Mouse (Mus musculus) kidney, postnatal 0 days (tissue): ENCODE results near the gene Zc3h13. TPM values are rescaled to one million over a fixed set of nuclear protein-coding genes. Genes with fewer than 3 reads are reported as not detected.
A peak's percentile ranks its signal among the peaks of the same experiment; 100 is the strongest.

Experiments
- ATAC-seq: fragments of 200-750 bp; cut with Nextera tagmentation; replicated peaks from 2 replicates; pipeline ENCODE4 v1.8.0; 2017; ENCODE audit warnings: low read depth, moderate number of reproducible peaks, moderate TSS enrichment, moderate library complexity; ENCODE audit not compliant: low FRiP score
- DNase-seq: peaks from one replicate; pipeline ENCODE4 v3.0.0-alpha.2; 2016; ENCODE audit warnings: low spot score
- H3K27ac ChIP-seq: fragments of 300-500 bp; sonication (generic); 2 replicates; pipeline ENCODE4 v1.5.1; 2014; ENCODE audit warnings: mild to moderate bottlenecking
- H3K27me3 ChIP-seq: fragments of 300-500 bp; sonication (generic); 2 replicates; pipeline ENCODE4 v1.6.1; 2014; ENCODE audit warnings: low read length, mixed read lengths; ENCODE audit not compliant: insufficient read depth
- H3K36me3 ChIP-seq: fragments of 300-500 bp; sonication (generic); 2 replicates; pipeline ENCODE4 v1.6.1; 2014; ENCODE audit warnings: low read length, mixed read lengths; ENCODE audit not compliant: insufficient read depth
- H3K4me1 ChIP-seq: fragments of 300-500 bp; sonication (generic); replicated peaks from 2 replicates; pipeline ENCODE4 v1.6.1; 2014; ENCODE audit warnings: antibody characterized with exemption, low read length, mixed read lengths; ENCODE audit not compliant: insufficient read depth
- H3K4me2 ChIP-seq: fragments of 300-500 bp; sonication (generic); 2 replicates; pipeline ENCODE4 v1.6.1; 2014; ENCODE audit warnings: mild to moderate bottlenecking, low read length, moderate library complexity, mixed read lengths
- H3K4me3 ChIP-seq: fragments of 300-500 bp; sonication (generic); replicated peaks from 2 replicates; pipeline ENCODE4 v1.5.1; 2014; ENCODE audit warnings: low read depth, low read length
- H3K9ac ChIP-seq: fragments of 300-500 bp; sonication (generic); 2 replicates; pipeline ENCODE4 v1.6.1; 2014; ENCODE audit warnings: low read depth, low read length
- H3K9me3 ChIP-seq: fragments of 300-500 bp; sonication (generic); replicated peaks from 2 replicates; pipeline ENCODE4 v1.6.1; 2016; ENCODE audit warnings: low read length, inconsistent platforms, mixed read lengths
- CTCF ChIP-seq: IDR thresholded peaks from 2 replicates; pipeline ENCODE4 v1.5.1; 2016; ENCODE audit warnings: antibody characterized with exemption, low read depth, mild to moderate bottlenecking, moderate library complexity
- WGBS: fragments of 180-500 bp; shearing (Covaris S2); extraction: QIAGEN DNeasy Blood & Tissue Kit; methylation state at CpG from one replicate; pipeline ENCODE4 v1.1.7; 2014; 5-methylcytosine and 5-hydroxymethylcytosine counted together
- microRNA-seq: library from miRNA; unstranded; fragments of <30 nt; microRNA quantifications from one replicate; pipeline ENCODE4, GENCODE M21; 2016
- polyA plus RNA-seq: library from polyadenylated mRNA; unstranded; fragments of >200 nt; fragmentation: Nextera tagmentation; extraction: Ambion mirVana; gene quantifications from 2 replicates; pipeline ENCODE4 v1.2.1, GENCODE M21; 2015

Zc3h13 gene
- polyA plus RNA-seq, 1 experiment from 2014 or later = 28.0 TPM

- H3K9ac ChIP-seq = no peak overlapping the region
- no peak overlapping the region for H3K4me3 ChIP-seq
- no peak overlapping the region for H3K4me2 ChIP-seq
- H3K27ac ChIP-seq = no peak overlapping the region
- no peaks in the 10 kb centered on the region for H3K9me3 ChIP-seq
- WGBS = 38% methylated on average over 3 of the region's 3 CpGs
- no peak for ATAC-seq
- no peaks in the 10 kb centered on the region for H3K27me3 ChIP-seq
- TF ChIP-seq CTCF = no peak
- H3K4me1 ChIP-seq = no peaks in the 10 kb centered on the region
- no peaks in the 10 kb centered on the region for H3K36me3 ChIP-seq
- no peak for DNase-seq
Measured at GRCm38 (mm10) chr14:75367503-75367902, 83.3 kb downstream of the Zc3h13 start.

GRCm38 (mm10) chr14:75369880-75370279 is 85.7 kb downstream of the Zc3h13 start:
- H3K36me3 ChIP-seq = no peaks in the 10 kb centered on the region
- TF ChIP-seq CTCF = no peak
- H3K9ac ChIP-seq = no peak overlapping the region
- no peak overlapping the region for H3K27ac ChIP-seq
- H3K4me1 ChIP-seq = no peaks in the 10 kb centered on the region
- H3K27me3 ChIP-seq = no peaks in the 10 kb centered on the region
- H3K4me2 ChIP-seq = no peak overlapping the region
- no peak for DNase-seq
- ATAC-seq = no peak
- WGBS = 74% methylated on average over 5 of the region's 5 CpGs
- H3K9me3 ChIP-seq = no peaks in the 10 kb centered on the region
- H3K4me3 ChIP-seq = no peak overlapping the region

- no peak overlapping the region for H3K27ac ChIP-seq
- no peak overlapping the region for H3K9ac ChIP-seq
- H3K4me2 ChIP-seq = no peak overlapping the region
- H3K36me3 ChIP-seq = no peaks in the 10 kb centered on the region
- H3K27me3 ChIP-seq = no peaks in the 10 kb centered on the region
- DNase-seq (no peak), ATAC-seq (no peak)
- TF ChIP-seq CTCF = no peak
- WGBS = 73% methylated on average over 11 of the region's 11 CpGs
- H3K9me3 ChIP-seq = no peaks in the 10 kb centered on the region
- H3K4me1 ChIP-seq = no peaks in the 10 kb centered on the region
- H3K4me3 ChIP-seq = no peak overlapping the region
Measured at GRCm38 (mm10) chr14:75375006-75375598, 90.9 kb downstream of the Zc3h13 start.

- no peak overlapping the region for H3K4me3 ChIP-seq
- H3K27me3 ChIP-seq = no peaks in the 10 kb centered on the region
- no peak overlapping the region for H3K4me2 ChIP-seq
- no peak overlapping the region for H3K9ac ChIP-seq
- DNase-seq = no peak
- no peak; the same call in 1 of the 2 replicates for ATAC-seq
- TF ChIP-seq CTCF = no peak
- 40% methylated on average over 2 of the region's 2 CpGs for WGBS
- no peaks in the 10 kb centered on the region for H3K9me3 ChIP-seq
- no peaks in the 10 kb centered on the region for H3K36me3 ChIP-seq
- H3K4me1 ChIP-seq = no peaks in the 10 kb centered on the region
- no peak overlapping the region for H3K27ac ChIP-seq
Measured at GRCm38 (mm10) chr14:75376256-75376655, 92.1 kb downstream of the Zc3h13 start.

- ATAC-seq (no peak; the same call in 1 of the 2 replicates), DNase-seq (peak; percentile 3)
- no peaks in the 10 kb centered on the region for H3K9me3 ChIP-seq
- H3K36me3 ChIP-seq = no peaks in the 10 kb centered on the region
- H3K9ac ChIP-seq = no peak overlapping the region
- WGBS = 48% methylated on average over 7 of the region's 7 CpGs
- no peaks in the 10 kb centered on the region for H3K4me1 ChIP-seq
- no peak overlapping the region for H3K4me2 ChIP-seq
- no peak for TF ChIP-seq CTCF
- H3K4me3 ChIP-seq = no peak overlapping the region
- H3K27ac ChIP-seq = no peak overlapping the region
- H3K27me3 ChIP-seq = no peaks in the 10 kb centered on the region
Measured at GRCm38 (mm10) chr14:75377612-75378011, 93.4 kb downstream of the Zc3h13 start.

Small RNAs within 50 kb of the gene (microRNA-seq; reads per million reads assigned to microRNA genes)
- gene Gm44482 = not detected

Other genes with a start within 250 kb of the Zc3h13 start
- not detected in 2 replicates for gene Lrrc63, start 153.5 kb upstream of the Zc3h13 start, polyA plus RNA-seq
- gene Lcp1, start 153.3 kb upstream of the Zc3h13 start, polyA plus RNA-seq = 14.1 and 15.4 TPM in 2 replicates
- gene Cpb2, start 42.1 kb upstream of the Zc3h13 start, polyA plus RNA-seq = 23.6 and 26.3 TPM in 2 replicates
- gene Siah3, start 171.6 kb downstream of the Zc3h13 start, polyA plus RNA-seq = 0.03 and 0.08 TPM in 2 replicates